Mouse (Mus musculus) right cerebral cortex, postnatal 14 days (tissue): ENCODE measurements around the gene Mesp2.

Experiments used
- DNase-seq: peaks from one replicate; pipeline ENCODE4 v3.0.0; 2022

The Mesp2 gene

DNA sequence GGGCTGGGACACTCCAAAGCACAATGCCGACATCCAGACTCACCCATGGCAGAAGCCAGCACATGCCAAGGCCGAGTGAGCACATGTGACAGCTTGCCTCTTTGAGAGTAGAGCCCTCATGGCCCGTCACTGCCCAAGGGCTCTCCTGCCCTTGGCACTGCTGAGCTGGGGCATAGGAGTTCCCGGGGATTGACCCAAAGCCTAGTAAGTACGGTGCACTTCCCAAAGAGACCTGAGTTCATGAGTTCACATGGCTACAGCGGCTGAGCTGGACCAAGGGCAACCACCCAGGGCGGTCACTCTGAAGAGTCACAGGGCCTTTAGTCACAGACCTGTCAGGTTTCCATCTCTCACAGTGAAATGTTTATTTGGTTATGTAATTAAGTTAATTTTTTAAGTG lies 2.0 kb upstream of the Mesp2 start:
- DNase-seq = no peak

- DNase-seq = no peak
Observed at GRCm38 (mm10) chr7:79813409-79813808, 2.9 kb downstream of the Mesp2 start.

- DNase-seq = no peak
Observed at GRCm38 (mm10) chr7:79818321-79818720, 7.8 kb downstream of the Mesp2 start.

DNA sequence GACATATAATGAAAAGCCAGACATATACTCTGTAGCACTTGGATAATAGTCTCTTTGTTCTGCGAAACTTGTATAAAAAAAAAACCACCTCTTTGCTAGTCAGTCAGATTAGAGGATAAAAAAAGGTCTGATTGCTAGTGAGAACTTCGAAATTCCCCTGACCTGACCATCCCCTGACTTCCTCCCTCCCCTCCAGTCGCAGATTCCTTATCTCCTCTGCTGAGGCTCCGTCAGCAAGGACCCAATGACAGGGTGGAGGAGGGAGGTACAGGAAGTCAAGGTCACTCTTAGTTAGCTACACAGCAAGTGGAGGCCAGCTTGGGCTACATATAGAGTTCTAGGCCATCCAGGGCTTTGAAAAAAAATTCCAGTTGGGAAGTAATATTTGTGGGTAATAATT lies 9.0 kb downstream of the Mesp2 start:
- no peak for DNase-seq

DNA sequence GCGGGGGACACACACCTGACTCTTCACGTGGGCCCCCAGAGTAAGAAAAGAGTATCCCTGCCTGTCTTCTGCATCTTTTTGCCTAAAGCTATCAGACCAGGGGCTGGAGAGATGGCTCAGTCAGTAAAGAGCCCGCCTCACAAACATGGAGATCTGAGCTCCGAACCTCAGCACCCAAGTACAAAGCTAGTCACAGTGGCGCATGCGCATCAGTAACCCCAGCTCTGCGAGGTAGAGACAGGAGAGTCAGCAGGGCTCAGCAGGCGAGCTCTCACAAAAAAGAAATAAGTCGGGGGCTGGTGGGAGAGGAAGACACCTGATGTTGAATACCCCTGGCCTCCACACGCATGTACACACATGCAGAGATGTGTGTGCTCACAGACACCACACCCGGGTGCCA lies 9.5 kb downstream of the Mesp2 start:
- DNase-seq = no peak

- DNase-seq = no peak
Observed at GRCm38 (mm10) chr7:79822092-79822695, 11.7 kb downstream of the Mesp2 start.

DNA sequence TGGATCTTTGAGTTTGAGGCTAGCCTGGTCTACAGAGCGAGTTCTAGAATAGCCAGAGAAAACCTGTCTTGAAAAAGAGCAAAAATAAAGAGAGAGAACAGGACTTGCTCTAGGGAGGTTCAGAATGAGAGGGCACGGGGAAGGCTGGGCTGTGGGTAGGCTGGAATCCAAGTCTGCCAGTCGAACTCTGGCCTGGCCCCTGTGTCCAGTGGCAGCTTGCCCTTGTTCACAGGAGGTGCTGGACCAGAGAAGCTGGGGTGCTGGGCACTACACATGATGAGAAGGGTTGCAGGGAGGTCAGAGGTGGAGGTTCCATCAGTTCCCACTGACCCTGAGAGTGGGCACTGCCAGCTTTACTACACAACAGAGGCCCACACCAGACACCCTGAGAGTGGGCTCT lies 17.8 kb downstream of the Mesp2 start:
- no peak for DNase-seq

- DNase-seq = no peak
Observed at GRCm38 (mm10) chr7:79831145-79831544, 20.6 kb downstream of the Mesp2 start.

GRCm38 (mm10) chr7:79831585-79831984 lies 21.1 kb downstream of the Mesp2 start:
- DNase-seq = no peak

DNA sequence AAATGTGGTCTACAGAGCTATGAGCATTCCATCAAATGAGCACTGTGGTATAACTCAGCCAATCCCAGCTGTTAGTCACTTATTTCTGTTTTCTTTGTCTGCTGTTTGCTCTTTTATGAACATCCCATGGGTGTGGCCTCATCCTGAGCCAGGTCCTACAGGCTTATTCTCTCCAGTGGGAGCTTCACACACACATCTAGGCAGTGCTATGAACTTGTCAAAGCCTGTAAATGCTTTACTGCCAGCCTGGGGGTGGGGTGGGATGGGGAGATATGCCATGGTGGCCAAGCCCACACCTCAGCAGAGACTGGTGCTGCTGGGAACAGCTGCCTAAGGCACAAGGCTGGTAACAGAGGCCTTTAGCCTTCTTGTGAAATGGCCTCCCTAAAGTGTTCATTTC lies 22.5 kb downstream of the Mesp2 start:
- no peak for DNase-seq

- DNase-seq = no peak
Observed at GRCm38 (mm10) chr7:79835196-79835595, 24.7 kb downstream of the Mesp2 start.

GRCm38 (mm10) chr7:79837247-79837646 lies 26.7 kb downstream of the Mesp2 start:
- DNase-seq = no peak

DNA sequence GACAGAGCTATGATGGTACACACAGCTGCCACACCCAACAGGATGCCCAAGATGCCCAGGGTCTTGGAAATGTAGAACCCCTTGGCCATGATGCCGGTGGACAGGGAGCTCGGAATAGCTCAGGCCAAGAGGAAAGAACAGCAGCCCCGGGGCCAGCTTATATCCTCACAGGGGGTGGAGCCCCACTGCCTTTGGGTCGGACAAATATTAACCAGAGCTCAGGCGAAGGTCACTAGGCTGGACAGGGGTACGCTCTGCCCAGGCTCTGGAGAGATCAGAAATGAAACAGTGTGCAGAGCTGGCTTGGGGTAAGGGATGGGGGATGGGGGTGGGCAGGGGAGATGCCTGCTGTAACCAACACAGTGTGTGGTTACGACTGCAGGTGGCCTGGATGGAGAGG lies 31.6 kb downstream of the Mesp2 start:
- no peak for DNase-seq

- DNase-seq = no peak
Observed at GRCm38 (mm10) chr7:79844090-79844802, 33.7 kb downstream of the Mesp2 start.

DNA sequence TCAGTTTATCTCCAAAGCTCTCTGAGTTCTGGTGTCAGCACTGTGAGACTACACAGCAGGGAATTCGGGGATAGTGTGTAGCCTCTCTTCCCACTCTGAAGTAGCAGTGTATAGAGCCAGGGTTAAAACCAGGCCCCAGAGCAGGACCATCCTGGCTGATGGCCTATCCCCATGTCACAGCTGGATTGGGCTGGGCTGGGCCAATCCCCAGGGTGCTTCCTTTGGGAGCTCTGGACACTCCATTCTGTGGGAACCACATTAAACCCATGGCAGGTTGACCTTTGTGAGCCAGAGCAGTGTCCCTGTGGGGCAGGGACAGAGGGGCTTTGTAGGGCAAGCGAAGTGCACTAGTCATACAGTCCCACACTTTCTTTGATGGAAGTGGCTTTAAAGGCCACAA lies 35.8 kb downstream of the Mesp2 start:
- no peak for DNase-seq

- no peak for DNase-seq
Observed at GRCm38 (mm10) chr7:79847456-79848451, 37.2 kb downstream of the Mesp2 start.

DNA sequence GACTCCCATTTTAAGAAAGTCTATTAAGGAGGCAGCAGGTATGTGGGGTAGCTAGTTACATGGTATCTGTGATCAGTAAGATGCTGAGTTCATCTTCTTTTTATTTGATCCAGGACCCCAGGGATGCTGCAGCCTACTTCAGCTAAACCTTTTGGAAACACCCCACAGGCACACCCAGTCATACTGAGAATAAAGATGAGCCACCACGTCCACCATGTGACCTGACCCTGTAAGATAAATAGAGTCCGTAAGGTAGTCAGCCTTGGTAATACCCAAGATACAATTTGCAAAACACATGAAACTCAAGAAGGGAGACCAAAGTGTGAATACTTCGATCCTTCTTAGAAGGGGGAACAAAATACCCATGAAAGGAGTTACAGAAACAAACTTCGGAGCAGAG lies 45.8 kb downstream of the Mesp2 start:
- DNase-seq = no peak

DNA sequence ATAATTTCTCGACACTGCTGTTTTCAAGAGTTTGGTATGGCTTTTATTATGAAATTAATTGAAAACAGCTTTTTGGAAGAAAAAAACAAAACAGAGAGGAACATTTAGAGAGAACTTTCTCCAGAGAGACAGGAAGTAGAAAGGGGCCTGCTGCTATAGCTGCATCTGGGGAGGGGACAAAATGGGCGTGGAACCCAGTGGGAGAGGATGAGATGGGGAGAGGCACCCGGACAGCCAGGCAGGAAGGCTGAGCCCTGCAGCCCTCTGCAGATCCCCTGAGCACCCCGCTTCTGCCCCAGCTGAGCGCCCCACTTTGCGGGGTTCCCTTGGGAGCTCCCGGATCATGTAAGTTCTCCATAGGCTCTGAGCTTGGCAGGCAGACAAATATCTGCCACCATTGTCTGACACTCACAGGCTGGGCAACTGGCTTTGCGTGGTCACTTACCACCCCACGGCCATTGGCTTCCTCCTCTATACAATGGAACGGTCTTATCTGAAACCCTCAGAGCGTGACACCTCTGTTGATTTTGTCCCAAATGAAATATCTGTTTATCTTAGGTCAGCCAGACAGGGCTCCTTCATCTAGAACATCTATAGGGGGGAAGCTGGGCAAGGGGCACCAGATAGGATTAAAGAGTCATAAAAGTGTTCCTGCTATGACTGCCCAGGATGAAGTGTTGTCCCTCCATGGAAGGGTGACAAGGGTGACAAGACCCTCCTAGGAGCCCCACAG lies 47.8 kb downstream of the Mesp2 start:
- DNase-seq = no peak

- DNase-seq = no peak
Observed at GRCm38 (mm10) chr7:79858956-79859630, 48.6 kb downstream of the Mesp2 start.

GRCm38 (mm10) chr7:79860811-79861210 lies 50.3 kb downstream of the Mesp2 start, which contains the start of gene Anpep:
Anpep (minus strand) TSS chr7:79861059.
- DNase-seq = no peak

GRCm38 (mm10) chr7:79861794-79862193 lies 51.3 kb downstream of the Mesp2 start:
- DNase-seq = no peak
